23 mouse cellular contexts compared by ENCODE assay signal in the genomic region with DNA sequence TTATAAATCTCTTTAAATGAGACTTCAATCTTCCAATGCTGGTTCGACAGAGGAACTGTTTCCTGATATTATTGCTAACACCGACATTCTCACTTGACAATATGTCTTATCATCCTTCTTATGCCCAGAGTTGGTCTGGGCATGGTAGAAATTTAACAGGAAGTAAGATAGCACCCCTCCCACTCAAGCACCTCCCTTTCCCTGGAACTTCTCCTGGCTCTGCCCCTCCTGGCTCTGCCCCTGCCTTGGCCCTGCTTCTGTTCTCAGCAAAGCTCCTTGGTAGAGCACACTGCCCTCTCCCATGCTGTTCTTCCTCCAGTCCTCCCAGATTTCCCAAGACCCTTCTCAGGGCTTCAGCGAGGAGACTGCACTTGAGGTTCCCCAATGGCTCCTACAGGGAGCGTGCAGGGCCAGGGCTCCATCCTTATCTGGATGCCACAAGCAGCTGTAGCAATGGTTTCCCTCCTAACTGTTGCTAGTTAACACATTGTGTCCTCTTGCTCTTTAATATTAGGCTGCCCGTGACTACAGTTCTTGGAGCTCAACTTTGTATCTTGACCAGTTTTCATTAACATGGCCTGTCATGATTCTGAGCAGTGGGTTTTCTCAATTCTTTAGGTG. TPM values are rescaled to one million over a fixed set of nuclear protein-coding genes. Genes with fewer than 3 reads are reported as not detected.
DNase-seq lines count a peak whose midpoint lies in the region; ATAC-seq lines count a peak whose summit lies in the region.
"Had no signal": no experiment of that assay in that cellular context is flagged by ENCODE, and none has a peak within 500 bp of the region (broad histone marks: within the 10 kb centered on the region; RNA-seq: fewer than 3 reads in every experiment).

No protein-coding gene starts in this region.

- H3K9me3 ChIP-seq in liver, embryonic 13.5 days (replicated peaks): no peaks in the 10 kb centered on the region
- H3K9me3 ChIP-seq: forebrain, embryonic 13.5 days; hindbrain, embryonic 12.5 days had no signal

- peak; percentile 55; the same call in 1 of the 2 replicates for ATAC-seq in erythroid progenitor cell, adult 5-6 weeks (replicated peaks; ENCODE audit: low FRiP score, poor library complexity, severe bottlenecking)
- peak; percentile 78 for ATAC-seq in liver, embryonic 13.5 days (ENCODE audit: low read depth)
- peak; percentile 87 for ATAC-seq in megakaryocyte-erythroid progenitor cell, adult 5-6 weeks (replicated peaks; ENCODE audit: low FRiP score, low TSS enrichment, poor library complexity, severe bottlenecking)
- ATAC-seq: forebrain, embryonic 13.5 days had no signal

- peak overlapping the region; percentile 2; the same call in 1 of the 2 replicates for H3K27ac ChIP-seq in liver, embryonic 13.5 days
- H3K27ac ChIP-seq: forebrain, embryonic 13.5 days; hindbrain, embryonic 12.5 days had no signal

- peaks cover 26% of the 10 kb centered on the region for H3K4me1 ChIP-seq in liver, embryonic 13.5 days (replicated peaks)
- H3K4me1 ChIP-seq: forebrain, embryonic 13.5 days; hindbrain, embryonic 12.5 days had no signal

- peak; percentile 90 for DNase-seq in heart, adult 11 months
- DNase-seq in heart, postnatal 4 days: no peak
- no peak for DNase-seq in liver, embryonic 13.5 days
- DNase-seq in spleen, postnatal 10 days (ENCODE audit: low spot score in 2 of 2): no peak
- DNase-seq in left cerebral cortex, adult 18-20 months (ENCODE audit: low spot score in 2 of 2): no peak
- no peak for DNase-seq in frontal cortex, postnatal 36 days (ENCODE audit: low spot score in 2 of 2)
- DNase-seq: adrenal gland, postnatal 36 days; cerebellum, adult 11 months; cerebellum, adult 9-11 months; gastrocnemius, postnatal 10 days; kidney, adult 8-10 months; kidney, postnatal 10 days; left cerebral cortex, postnatal 4 days; lung, adult 18-20 months; lung, postnatal 10 days; midbrain, embryonic 14.5 days; right cerebral cortex, postnatal 14 days; thymus, postnatal 36 days had no signal

- no peak overlapping the region; the same call in 1 of the 2 replicates for H3K9ac ChIP-seq in liver, embryonic 13.5 days
- H3K9ac ChIP-seq: forebrain, embryonic 13.5 days; hindbrain, embryonic 12.5 days had no signal

- no peaks in the 10 kb centered on the region for H3K27me3 ChIP-seq in liver, embryonic 13.5 days
- H3K27me3 ChIP-seq: forebrain, embryonic 13.5 days; hindbrain, embryonic 12.5 days had no signal

- H3K4me2 ChIP-seq in liver, embryonic 13.5 days: peak overlapping the region; percentile 22; the same call in 1 of the 2 replicates
- H3K4me2 ChIP-seq: forebrain, embryonic 13.5 days; heart, embryonic 11.5 days; hindbrain, embryonic 12.5 days had no signal

- no peak overlapping the region for H3K4me3 ChIP-seq in liver, embryonic 13.5 days (replicated peaks)
- H3K4me3 ChIP-seq: forebrain, embryonic 13.5 days; hindbrain, embryonic 12.5 days had no signal

- peaks cover 87% of the 10 kb centered on the region for H3K36me3 ChIP-seq in liver, embryonic 13.5 days

- WGBS in liver, embryonic 13.5 days (ENCODE audit: insufficient replicate concordance): 32% methylated on average over 5 of the region's 5 CpGs

RNA-seq across cellular contexts. Expression of gene Kidins220, which starts 39.7 kb away (rescaled TPM):
- 100 to 1,000 TPM; 109 to 123 TPM for total RNA-seq in heart, postnatal 4 days (2021)
- total RNA-seq in erythroid progenitor cell, adult 5-6 weeks (2015; ENCODE audit: low replicate concordance): 38.6 and 52.6 TPM in 2 replicates
- 32.7 and 42.7 TPM in 2 replicates for total RNA-seq in erythroid progenitor cell, adult 5-6 weeks (2017; ENCODE audit: low replicate concordance)
- 6.3 and 8.6 TPM in 2 replicates for polyA plus RNA-seq in liver, embryonic 13.5 days (2015; fragmentation: Nextera tagmentation; extraction: Ambion mirVana)
- 45.2 and 63.7 TPM in 2 replicates for total RNA-seq in megakaryocyte-erythroid progenitor cell, adult 5-6 weeks (2014; fragmentation: Nextera tagmentation)
- 42.5 and 95.1 TPM in 2 replicates for total RNA-seq in megakaryocyte-erythroid progenitor cell, adult 5-6 weeks (2017)
- total RNA-seq in left cerebral cortex, adult 18-20 months (2021): 100 to 1,000 TPM; 322 to 340 TPM
